Comparison of ENCODE assay signal across 9 mouse cellular contexts in the genomic region with DNA sequence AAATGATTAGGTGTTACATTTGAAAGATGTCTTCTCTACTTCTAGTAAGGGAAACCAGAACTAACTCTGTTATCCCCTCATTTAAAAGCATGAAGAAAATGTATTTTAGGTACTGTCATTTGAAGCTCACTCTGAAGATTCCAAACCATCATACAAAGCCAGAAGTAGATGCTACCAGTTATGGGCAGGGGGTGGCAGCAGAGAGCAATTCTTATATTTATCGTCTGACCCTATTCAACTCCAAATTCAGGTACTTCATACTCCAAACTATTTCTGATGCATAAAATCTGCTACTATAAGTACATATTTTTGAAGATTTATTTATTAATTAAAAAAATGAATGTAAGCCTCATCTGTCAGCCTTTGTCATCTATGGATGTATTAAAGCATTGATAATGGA.
DNase-seq lines count a peak whose midpoint lies in the region; ATAC-seq and TF ChIP-seq lines count a peak whose summit lies in the region.
"Had no signal": no experiment of that assay in that cellular context is flagged by ENCODE, and none has a peak within 500 bp of the region (broad histone marks: within the 10 kb centered on the region; RNA-seq: fewer than 3 reads in every experiment).

No protein-coding gene starts in this region.

- H3K9ac ChIP-seq in intestine, postnatal 0 days (ENCODE audit: low read depth, low read length), result no peak overlapping the region
- no peak overlapping the region for H3K9ac ChIP-seq in intestine, embryonic 15.5 days
- H3K9ac ChIP-seq: liver, embryonic 14.5 days had no signal

- no peak overlapping the region for H3K4me3 ChIP-seq in intestine, postnatal 0 days (ENCODE audit: low read depth, low read length)
- no peak overlapping the region for H3K4me3 ChIP-seq in intestine, embryonic 15.5 days (replicated peaks)
- no peak overlapping the region for H3K4me3 ChIP-seq in cerebellum, adult 2 months (replicated peaks; ENCODE audit: insufficient read depth, low read depth, low read length)

- H3K27ac ChIP-seq in intestine, postnatal 0 days (ENCODE audit: low read depth, low read length), result no peak overlapping the region
- no peak overlapping the region for H3K27ac ChIP-seq in intestine, embryonic 15.5 days
- H3K27ac ChIP-seq in cerebellum, adult 2 months (ENCODE audit: insufficient read depth, low read length), result no peak overlapping the region
- H3K27ac ChIP-seq: liver, embryonic 14.5 days had no signal

- H3K9me3 ChIP-seq in intestine, postnatal 0 days (ENCODE audit: control insufficient read depth), result no peaks in the 10 kb centered on the region
- H3K9me3 ChIP-seq in intestine, embryonic 15.5 days, result no peaks in the 10 kb centered on the region

- no peaks in the 10 kb centered on the region for H3K27me3 ChIP-seq in intestine, postnatal 0 days (replicated peaks; ENCODE audit: control insufficient read depth, insufficient read depth, low read length)
- no peaks in the 10 kb centered on the region for H3K27me3 ChIP-seq in intestine, embryonic 15.5 days (replicated peaks)
- H3K27me3 ChIP-seq in cerebellum, adult 2 months (ENCODE audit: control insufficient read depth, insufficient read depth, low read length), result no peaks in the 10 kb centered on the region

- peak; percentile 75 for TF ChIP-seq CTCF in intestine, postnatal 0 days (IDR thresholded peaks at IDR 0.05; ENCODE audit: low read depth)
- TF ChIP-seq CTCF in cerebellum, adult 2 months (IDR thresholded peaks at IDR 0.05; ENCODE audit: borderline replicate concordance, insufficient read depth, low read depth, low read length), result peak; percentile 42

- no peaks in the 10 kb centered on the region for H3K4me1 ChIP-seq in intestine, postnatal 0 days (replicated peaks; ENCODE audit: control insufficient read depth, insufficient read depth, low read length)
- H3K4me1 ChIP-seq in intestine, embryonic 15.5 days (replicated peaks), result no peaks in the 10 kb centered on the region
- no peaks in the 10 kb centered on the region for H3K4me1 ChIP-seq in cerebellum, adult 2 months (ENCODE audit: control insufficient read depth, insufficient read depth, low read length)

- 21% methylated on average over 1 of the region's 1 CpGs for WGBS in intestine, postnatal 0 days
- 28% methylated on average over 1 of the region's 1 CpGs for WGBS in intestine, embryonic 15.5 days
- 7% methylated on average over 1 of the region's 1 CpGs for WGBS in cerebellum, adult 2 months

- no peak for ATAC-seq in intestine, postnatal 0 days
- no peak for ATAC-seq in intestine, embryonic 15.5 days
- no peak for ATAC-seq in granulocyte monocyte progenitor cell, adult 5-6 weeks (replicated peaks; ENCODE audit: poor library complexity, severe bottlenecking)

- H3K4me2 ChIP-seq in intestine, postnatal 0 days (replicated peaks; ENCODE audit: low read depth), result no peak overlapping the region
- H3K4me2 ChIP-seq in intestine, embryonic 15.5 days (replicated peaks), result no peak overlapping the region

- TF ChIP-seq POLR2A in cerebellum, adult 2 months (IDR thresholded peaks at IDR 0.05; ENCODE audit: borderline replicate concordance, insufficient read depth, low read length), result no peak

- peak; percentile 18 for DNase-seq in MEL-GATA-1-ER (ENCODE audit: extremely low read depth, low read depth)
- peak; percentile 46 to 56 for DNase-seq in cerebellum, adult 2 months
- peak; percentile 8 to 54 for DNase-seq in frontal cortex, postnatal 14 days (ENCODE audit: low spot score in 2 of 2)
- DNase-seq in layer of hippocampus, postnatal 14 days (ENCODE audit: low spot score in 2 of 2), result peak; percentile 56 to 70
- peak; percentile 59 for DNase-seq in retina, postnatal 1 day

- H3K36me3 ChIP-seq in intestine, postnatal 0 days (ENCODE audit: control insufficient read depth, insufficient read depth), result no peaks in the 10 kb centered on the region
- H3K36me3 ChIP-seq in intestine, embryonic 15.5 days, result no peaks in the 10 kb centered on the region
